27 mouse cellular contexts compared by ENCODE assay signal in genomic region chr17:46877061-46877460, GRCm38 (mm10). TPM values are rescaled to one million over a fixed set of nuclear protein-coding genes. Genes with fewer than 3 reads are reported as not detected.
DNase-seq lines count a peak whose midpoint lies in the region; ATAC-seq and TF ChIP-seq lines count a peak whose summit lies in the region.
"Had no signal": no experiment of that assay in that cellular context is flagged by ENCODE, and none has a peak within 500 bp of the region (broad histone marks: within the 10 kb centered on the region; RNA-seq: fewer than 3 reads in every experiment).

No protein-coding gene starts in this region.

- no peak overlapping the region for H3K9ac ChIP-seq in kidney, embryonic 15.5 days
- H3K9ac ChIP-seq in intestine, embryonic 15.5 days, result no peak overlapping the region
- H3K9ac ChIP-seq in stomach, embryonic 14.5 days (replicated peaks; ENCODE audit: low read depth, low read length), result no peak overlapping the region
- no peak overlapping the region for H3K9ac ChIP-seq in hindbrain, embryonic 14.5 days
- H3K9ac ChIP-seq: forebrain, postnatal 0 days; heart, embryonic 12.5 days; midbrain, embryonic 13.5 days had no signal

- 0 out of 2 replicates have a peak overlapping the region, but pooled peaks have one; percentile 2 for H3K27ac ChIP-seq in kidney, embryonic 15.5 days
- H3K27ac ChIP-seq in embryonic fibroblast, embryonic 13.5 days (ENCODE audit: insufficient read depth, low read length), result peak overlapping the region; percentile 89
- H3K27ac ChIP-seq in intestine, embryonic 15.5 days, result peak overlapping the region; percentile 11; the same call in 1 of the 2 replicates
- peak overlapping the region; percentile 34; the same call in 1 of the 2 replicates for H3K27ac ChIP-seq in stomach, embryonic 14.5 days (ENCODE audit: low read length)
- no peak overlapping the region for H3K27ac ChIP-seq in hindbrain, embryonic 14.5 days
- H3K27ac ChIP-seq: forebrain, embryonic 10.5 days; layer of hippocampus, adult 2 months; midbrain, embryonic 13.5 days had no signal

- no peaks in the 10 kb centered on the region for H3K27me3 ChIP-seq in kidney, embryonic 15.5 days
- H3K27me3 ChIP-seq in intestine, embryonic 15.5 days (replicated peaks), result no peaks in the 10 kb centered on the region
- no peaks in the 10 kb centered on the region for H3K27me3 ChIP-seq in stomach, embryonic 14.5 days (ENCODE audit: control insufficient read depth, insufficient read depth, low read length)
- no peaks in the 10 kb centered on the region for H3K27me3 ChIP-seq in hindbrain, embryonic 14.5 days (ENCODE audit: control insufficient read depth, insufficient read depth, low read length)
- H3K27me3 ChIP-seq: heart, embryonic 12.5 days; midbrain, embryonic 13.5 days had no signal

- H3K36me3 ChIP-seq in kidney, embryonic 15.5 days, result no peaks in the 10 kb centered on the region
- H3K36me3 ChIP-seq in intestine, embryonic 15.5 days, result no peaks in the 10 kb centered on the region
- H3K36me3 ChIP-seq in stomach, embryonic 14.5 days (ENCODE audit: control insufficient read depth, insufficient read depth, low read length), result no peaks in the 10 kb centered on the region
- no peaks in the 10 kb centered on the region for H3K36me3 ChIP-seq in hindbrain, embryonic 14.5 days (replicated peaks; ENCODE audit: control insufficient read depth, insufficient read depth)
- H3K36me3 ChIP-seq: forebrain, embryonic 10.5 days; heart, embryonic 12.5 days; midbrain, embryonic 13.5 days had no signal

- no peak for TF ChIP-seq POLR2A in embryonic fibroblast, embryonic 13.5 days (IDR thresholded peaks at IDR 0.05; ENCODE audit: low read depth, low read length)

- DNase-seq in kidney, postnatal 25 days, result no peak
- no peak for DNase-seq in hindbrain, embryonic 14.5 days (ENCODE audit: low spot score)
- no peak for DNase-seq in layer of hippocampus, postnatal 14 days (ENCODE audit: low spot score in 2 of 2)
- DNase-seq: adrenal gland, adult 2 months; forebrain, postnatal 0 days; gastrocnemius, postnatal 14 days; heart, adult 11 months; heart, postnatal 14 days; lung, adult 2 months; lung, postnatal 14 days; thymus, postnatal 36 days had no signal

- no peak overlapping the region for H3K4me2 ChIP-seq in kidney, embryonic 15.5 days
- no peak overlapping the region for H3K4me2 ChIP-seq in intestine, embryonic 15.5 days (replicated peaks)
- H3K4me2 ChIP-seq in stomach, embryonic 14.5 days (replicated peaks; ENCODE audit: low read depth, low read length), result no peak overlapping the region
- no peak overlapping the region for H3K4me2 ChIP-seq in hindbrain, embryonic 14.5 days (replicated peaks)
- H3K4me2 ChIP-seq: heart, embryonic 12.5 days; midbrain, embryonic 13.5 days had no signal

- H3K4me1 ChIP-seq in kidney, embryonic 15.5 days, result peaks cover 28% of the 10 kb centered on the region
- H3K4me1 ChIP-seq in embryonic fibroblast, embryonic 13.5 days (ENCODE audit: control insufficient read depth, insufficient read depth, low read length), result peaks cover 30% of the 10 kb centered on the region
- peaks cover 13% of the 10 kb centered on the region for H3K4me1 ChIP-seq in intestine, embryonic 15.5 days (replicated peaks)
- H3K4me1 ChIP-seq in stomach, embryonic 14.5 days (ENCODE audit: control insufficient read depth, insufficient read depth, low read length), result 0 out of 2 replicates have a peak, but pooled peaks cover 15% of the 10 kb centered on the region
- 0 out of 2 replicates have a peak, but pooled peaks cover 7% of the 10 kb centered on the region for H3K4me1 ChIP-seq in hindbrain, embryonic 14.5 days (replicated peaks; ENCODE audit: control insufficient read depth, insufficient read depth, low read length)

- no peak for ATAC-seq in kidney, embryonic 15.5 days (replicated peaks; ENCODE audit: low FRiP score)
- no peak for ATAC-seq in intestine, embryonic 15.5 days
- ATAC-seq in stomach, embryonic 14.5 days (ENCODE audit: insufficient number of reproducible peaks, insufficient read depth, low FRiP score, low read depth), result no peak
- no peak for ATAC-seq in hindbrain, embryonic 14.5 days (ENCODE audit: low FRiP score)
- ATAC-seq: forebrain, postnatal 0 days; midbrain, embryonic 13.5 days had no signal

- TF ChIP-seq CTCF in embryonic fibroblast, embryonic 13.5 days (IDR thresholded peaks at IDR 0.05; ENCODE audit: borderline replicate concordance, insufficient read depth, low read length), result no peak

- no peak overlapping the region for H3K4me3 ChIP-seq in kidney, embryonic 15.5 days (replicated peaks)
- no peak overlapping the region for H3K4me3 ChIP-seq in embryonic fibroblast, embryonic 13.5 days (ENCODE audit: insufficient read depth, low read length)
- no peak overlapping the region for H3K4me3 ChIP-seq in intestine, embryonic 15.5 days (replicated peaks)
- H3K4me3 ChIP-seq in stomach, embryonic 14.5 days (ENCODE audit: low read depth, low read length), result no peak overlapping the region
- no peak overlapping the region for H3K4me3 ChIP-seq in hindbrain, embryonic 14.5 days (replicated peaks; ENCODE audit: low read length)
- H3K4me3 ChIP-seq: forebrain, embryonic 10.5 days; heart, embryonic 12.5 days; layer of hippocampus, adult 2 months; midbrain, embryonic 13.5 days had no signal

- 92% methylated on average over 5 of the region's 5 CpGs for WGBS in kidney, embryonic 15.5 days
- 80% methylated on average over 5 of the region's 5 CpGs for WGBS in intestine, embryonic 15.5 days
- WGBS in stomach, embryonic 14.5 days, result 75% methylated on average over 5 of the region's 5 CpGs
- 75% methylated on average over 5 of the region's 5 CpGs for WGBS in hindbrain, embryonic 14.5 days

- no peaks in the 10 kb centered on the region for H3K9me3 ChIP-seq in kidney, embryonic 15.5 days (replicated peaks)
- H3K9me3 ChIP-seq in intestine, embryonic 15.5 days, result no peaks in the 10 kb centered on the region
- no peaks in the 10 kb centered on the region for H3K9me3 ChIP-seq in stomach, embryonic 14.5 days (ENCODE audit: control insufficient read depth, low read depth, low read length)
- no peaks in the 10 kb centered on the region for H3K9me3 ChIP-seq in hindbrain, embryonic 14.5 days (ENCODE audit: control insufficient read depth, low read length)
- H3K9me3 ChIP-seq: forebrain, embryonic 10.5 days; heart, embryonic 12.5 days; midbrain, embryonic 13.5 days had no signal

RNA-seq across cellular contexts. Expression of gene Tbcc, which starts 13.4 kb away (rescaled TPM):
- polyA plus RNA-seq in kidney, embryonic 15.5 days (2015; fragmentation: Nextera tagmentation; extraction: Ambion mirVana), result 59.3 and 59.7 TPM in 2 replicates
- 11.5 and 16.5 TPM in 2 replicates for polyA plus RNA-seq in embryonic fibroblast, embryonic 13.5 days (2011; ENCODE audit: insufficient read length, low read depth, missing spikeins)
- polyA plus RNA-seq in intestine, embryonic 15.5 days (2015; fragmentation: Nextera tagmentation; extraction: Ambion mirVana), result 48.2 and 48.6 TPM in 2 replicates
- 52.6 and 54.3 TPM in 2 replicates for polyA plus RNA-seq in stomach, embryonic 14.5 days (2014; fragmentation: Nextera tagmentation; extraction: Ambion mirVana)
- polyA plus RNA-seq in hindbrain, embryonic 14.5 days (2014; fragmentation: Nextera tagmentation; extraction: Ambion mirVana), result 54.7 and 61.6 TPM in 2 replicates
- total RNA-seq in layer of hippocampus, postnatal 14 days (2021), result 10 to 100 TPM; 36.4 to 38.2 TPM

RNA-seq across cellular contexts. Expression of gene Bicral, which starts 18.8 kb away (rescaled TPM):
- polyA plus RNA-seq in kidney, embryonic 15.5 days (2015; fragmentation: Nextera tagmentation; extraction: Ambion mirVana), result 4.2 and 4.9 TPM in 2 replicates
- polyA plus RNA-seq in embryonic fibroblast, embryonic 13.5 days (2011; ENCODE audit: insufficient read length, low read depth, missing spikeins), result 9.4 and 14.0 TPM in 2 replicates
- polyA plus RNA-seq in intestine, embryonic 15.5 days (2015; fragmentation: Nextera tagmentation; extraction: Ambion mirVana), result 3.5 and 4.6 TPM in 2 replicates
- 6.0 and 6.6 TPM in 2 replicates for polyA plus RNA-seq in stomach, embryonic 14.5 days (2014; fragmentation: Nextera tagmentation; extraction: Ambion mirVana)
- 9.8 and 11.7 TPM in 2 replicates for polyA plus RNA-seq in hindbrain, embryonic 14.5 days (2014; fragmentation: Nextera tagmentation; extraction: Ambion mirVana)
- total RNA-seq in layer of hippocampus, postnatal 14 days (2021), result 10 to 100 TPM; 38.6 to 43.7 TPM

RNA-seq across cellular contexts. Expression of gene Prph2, which starts 33.2 kb away (rescaled TPM):
- polyA plus RNA-seq in kidney, embryonic 15.5 days (2015; fragmentation: Nextera tagmentation; extraction: Ambion mirVana), result 0.08 TPM in 1 of 2 replicates, not detected in the other
- not detected in 2 replicates for polyA plus RNA-seq in embryonic fibroblast, embryonic 13.5 days (2011; ENCODE audit: insufficient read length, low read depth, missing spikeins)
- not detected in 2 replicates for polyA plus RNA-seq in intestine, embryonic 15.5 days (2015; fragmentation: Nextera tagmentation; extraction: Ambion mirVana)
- not detected in 2 replicates for polyA plus RNA-seq in stomach, embryonic 14.5 days (2014; fragmentation: Nextera tagmentation; extraction: Ambion mirVana)
- not detected in 2 replicates for polyA plus RNA-seq in hindbrain, embryonic 14.5 days (2014; fragmentation: Nextera tagmentation; extraction: Ambion mirVana)
- total RNA-seq in layer of hippocampus, postnatal 14 days (2021), result not detected
- total RNA-seq: adrenal gland, adult 2 months; gastrocnemius, postnatal 14 days; heart, postnatal 14 days; layer of hippocampus, adult 2 months; left cerebral cortex, postnatal 14 days; megakaryocyte progenitor cell, adult 5-6 weeks; MEL; monocyte, adult 5-6 weeks; neutrophil, adult 5-6 weeks had no signal
- polyA plus RNA-seq: adrenal gland, adult 2 months; forebrain, embryonic 10.5 days; forebrain, postnatal 0 days; heart, embryonic 12.5 days; hindbrain, embryonic 11.5 days; limb, embryonic 14.5 days; lung, adult 2 months; midbrain, embryonic 13.5 days; small intestine, adult 2 months had no signal
